Mouse (Mus musculus) midbrain, postnatal 0 days (tissue): ENCODE data around the gene Ttc7b. TPM values are rescaled to one million over a fixed set of nuclear protein-coding genes. Genes with fewer than 3 reads are reported as not detected.

ENCODE experiments used
- ATAC-seq: fragments of 200-750 bp; cut with Nextera tagmentation; 2 replicates; pipeline ENCODE4 v1.8.0; 2017; ENCODE audit warnings: moderate number of reproducible peaks, mild to moderate bottlenecking, moderate TSS enrichment, moderate library complexity; ENCODE audit not compliant: low FRiP score
- DNase-seq: peaks from one replicate; pipeline ENCODE4 v3.0.0-alpha.2; 2015; ENCODE audit warnings: low spot score
- H3K27ac ChIP-seq: fragments of 300-500 bp; sonication (generic); 2 replicates; pipeline ENCODE4 v1.5.1; 2014; ENCODE audit warnings: low read depth, mild to moderate bottlenecking, low read length, mixed read lengths
- H3K27me3 ChIP-seq: fragments of 300-500 bp; sonication (generic); 2 replicates; pipeline ENCODE4 v1.6.1; 2014; ENCODE audit warnings: low read length, control low read depth, mixed read lengths; ENCODE audit not compliant: insufficient read depth
- H3K36me3 ChIP-seq: fragments of 300-500 bp; sonication (generic); 2 replicates; pipeline ENCODE4 v1.6.1; 2014; ENCODE audit warnings: low read length, control low read depth, mixed read lengths; ENCODE audit not compliant: insufficient read depth
- H3K4me1 ChIP-seq: fragments of 300-500 bp; sonication (generic); 2 replicates; pipeline ENCODE4 v1.6.1; 2014; ENCODE audit warnings: mild to moderate bottlenecking, control low read depth, antibody characterized with exemption, low read length, mixed read lengths; ENCODE audit not compliant: insufficient read depth
- H3K4me2 ChIP-seq: fragments of 300-500 bp; sonication (generic); 2 replicates; pipeline ENCODE4 v1.6.1; 2014; ENCODE audit warnings: low read depth, mild to moderate bottlenecking, low read length, mixed read lengths; ENCODE audit not compliant: poor library complexity, severe bottlenecking
- H3K4me3 ChIP-seq: fragments of 300-500 bp; sonication (generic); 2 replicates; pipeline ENCODE4 v1.5.1; 2014; ENCODE audit warnings: low read depth, mild to moderate bottlenecking, low read length, moderate library complexity
- H3K9ac ChIP-seq: fragments of 300-500 bp; sonication (generic); replicated peaks from 2 replicates; pipeline ENCODE4 v1.6.1; 2014; ENCODE audit warnings: mild to moderate bottlenecking, low read length, moderate library complexity, mixed read lengths; ENCODE audit not compliant: poor library complexity, severe bottlenecking
- H3K9me3 ChIP-seq: fragments of 300-500 bp; sonication (generic); 2 replicates; pipeline ENCODE4 v1.6.1; 2016; ENCODE audit warnings: low read length, control low read depth
- CTCF ChIP-seq: IDR thresholded peaks from 2 replicates; pipeline ENCODE4 v1.5.1; 2016; ENCODE audit warnings: antibody characterized with exemption, mild to moderate bottlenecking
- WGBS: fragments of 180-500 bp; shearing (Covaris S2); extraction: QIAGEN DNeasy Blood & Tissue Kit; methylation state at CpG from one replicate; pipeline ENCODE4 v1.1.7; 2014; 5-methylcytosine and 5-hydroxymethylcytosine counted together
- polyA plus RNA-seq: library from polyadenylated mRNA; unstranded; fragments of >200 nt; fragmentation: Nextera tagmentation; extraction: Ambion mirVana; gene quantifications from 2 replicates; pipeline ENCODE4 v1.2.1, GENCODE M21; 2015
- total RNA-seq: library from RNA; depleted of rRNA; stranded (reverse); fragments of >200 nt; gene quantifications from 2 replicates; pipeline ENCODE4 v1.2.3, GENCODE M21; 2014

The Ttc7b gene
- total and polyA plus RNA-seq, 2 experiments from 2014 or later: 8.7 to 38.9 TPM

DNA sequence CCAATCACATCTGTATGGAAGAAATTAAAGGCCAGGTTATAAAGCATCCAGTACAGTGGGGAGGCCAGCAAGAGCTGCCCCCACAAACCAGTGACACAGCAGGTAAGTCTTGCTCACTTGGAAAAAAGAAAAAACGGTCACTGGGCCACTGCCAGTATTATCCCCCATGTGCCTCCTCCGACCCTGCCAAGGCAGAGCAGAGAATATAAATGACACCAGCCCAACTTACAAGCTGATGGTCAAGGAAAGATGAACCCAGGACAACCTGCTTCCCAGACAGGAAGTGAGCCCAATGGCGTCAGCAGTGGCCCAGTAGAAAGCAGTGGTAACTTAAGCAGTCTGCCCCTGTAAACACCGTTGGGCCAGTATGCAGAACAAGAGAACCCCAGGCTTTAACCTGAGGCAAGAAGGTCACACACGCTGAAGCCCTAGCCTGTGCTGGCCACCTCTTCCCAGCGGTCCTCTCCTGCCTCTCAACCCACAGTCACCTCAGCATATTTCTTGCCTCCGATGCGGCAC lies 115.1 kb downstream of the Ttc7b start:
- H3K4me2 ChIP-seq: no peak overlapping the region
- DNase-seq (no peak), ATAC-seq (no peak)
- TF ChIP-seq CTCF: no peak
- H3K4me1 ChIP-seq: peaks cover 4% of the 10 kb centered on the region; the same call in 1 of the 2 replicates
- no peak overlapping the region for H3K9ac ChIP-seq
- no peaks in the 10 kb centered on the region for H3K9me3 ChIP-seq
- no peak overlapping the region for H3K4me3 ChIP-seq
- peaks cover 16% of the 10 kb centered on the region for H3K36me3 ChIP-seq
- H3K27me3 ChIP-seq: no peaks in the 10 kb centered on the region
- WGBS: 86% methylated on average over 8 of the region's 8 CpGs
- no peak overlapping the region for H3K27ac ChIP-seq

DNA sequence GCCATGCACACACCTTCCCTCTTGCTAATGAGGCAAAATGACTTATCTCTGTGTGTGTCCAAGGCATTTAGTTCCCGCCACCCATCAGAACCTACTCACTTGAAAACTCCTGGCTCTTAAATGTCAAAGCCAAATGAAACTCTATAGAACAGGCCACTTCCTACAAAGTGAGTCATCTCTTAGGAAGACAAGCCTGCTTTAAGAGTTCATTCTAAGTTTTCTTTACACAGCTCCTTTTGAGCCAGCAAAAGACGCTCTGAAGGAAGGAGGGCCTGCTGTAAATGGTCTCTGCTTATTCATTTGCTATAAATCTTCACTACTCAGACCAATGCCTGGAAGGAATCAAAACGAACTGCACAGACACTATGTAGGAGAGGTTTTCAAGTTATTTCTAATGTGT lies 116.2 kb downstream of the Ttc7b start:
- H3K9me3 ChIP-seq: no peaks in the 10 kb centered on the region
- peaks cover 4% of the 10 kb centered on the region; the same call in 1 of the 2 replicates for H3K4me1 ChIP-seq
- H3K27me3 ChIP-seq: no peaks in the 10 kb centered on the region
- H3K4me2 ChIP-seq: no peak overlapping the region
- no peak for ATAC-seq
- TF ChIP-seq CTCF: no peak
- 89% methylated on average over 3 of the region's 3 CpGs for WGBS
- H3K36me3 ChIP-seq: peaks cover 25% of the 10 kb centered on the region
- no peak for DNase-seq
- no peak overlapping the region for H3K4me3 ChIP-seq
- no peak overlapping the region for H3K27ac ChIP-seq
- no peak overlapping the region for H3K9ac ChIP-seq

DNA sequence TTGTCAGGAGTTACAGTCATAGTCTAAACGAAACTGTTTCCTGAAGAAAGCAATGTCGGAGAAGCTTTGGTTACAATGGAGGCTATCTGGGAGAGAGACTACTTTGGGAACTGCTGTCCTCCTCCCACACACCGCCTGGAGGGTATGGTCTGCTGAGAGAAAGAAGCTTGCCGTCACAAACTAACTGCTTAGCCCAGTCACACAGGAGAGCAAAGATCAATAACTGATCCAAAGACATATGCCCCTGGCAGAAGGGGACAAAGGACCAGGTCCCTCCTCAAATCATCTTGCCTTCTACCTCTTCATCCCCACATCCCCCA lies 117.7 kb downstream of the Ttc7b start:
- peaks cover under 1% of the 10 kb centered on the region; the same call in 1 of the 2 replicates for H3K4me1 ChIP-seq
- ATAC-seq (no peak), DNase-seq (no peak)
- H3K4me2 ChIP-seq: no peak overlapping the region
- no peaks in the 10 kb centered on the region for H3K9me3 ChIP-seq
- 92% methylated on average over 4 of the region's 4 CpGs for WGBS
- H3K27me3 ChIP-seq: no peaks in the 10 kb centered on the region
- H3K36me3 ChIP-seq: peaks cover 25% of the 10 kb centered on the region
- no peak overlapping the region for H3K9ac ChIP-seq
- no peak overlapping the region for H3K4me3 ChIP-seq
- TF ChIP-seq CTCF: no peak
- no peak overlapping the region for H3K27ac ChIP-seq

- ATAC-seq (no peak), DNase-seq (no peak)
- WGBS: 91% methylated on average over 10 of the region's 10 CpGs
- no peaks in the 10 kb centered on the region; the same call in 1 of the 2 replicates for H3K4me1 ChIP-seq
- no peak overlapping the region for H3K9ac ChIP-seq
- H3K4me2 ChIP-seq: no peak overlapping the region
- no peak overlapping the region for H3K27ac ChIP-seq
- no peaks in the 10 kb centered on the region for H3K9me3 ChIP-seq
- no peak for TF ChIP-seq CTCF
- peaks cover 25% of the 10 kb centered on the region for H3K36me3 ChIP-seq
- H3K4me3 ChIP-seq: no peak overlapping the region
- H3K27me3 ChIP-seq: no peaks in the 10 kb centered on the region
Measured at GRCm38 (mm10) chr12:100402296-100403004, 118.2 kb downstream of the Ttc7b start.

DNA sequence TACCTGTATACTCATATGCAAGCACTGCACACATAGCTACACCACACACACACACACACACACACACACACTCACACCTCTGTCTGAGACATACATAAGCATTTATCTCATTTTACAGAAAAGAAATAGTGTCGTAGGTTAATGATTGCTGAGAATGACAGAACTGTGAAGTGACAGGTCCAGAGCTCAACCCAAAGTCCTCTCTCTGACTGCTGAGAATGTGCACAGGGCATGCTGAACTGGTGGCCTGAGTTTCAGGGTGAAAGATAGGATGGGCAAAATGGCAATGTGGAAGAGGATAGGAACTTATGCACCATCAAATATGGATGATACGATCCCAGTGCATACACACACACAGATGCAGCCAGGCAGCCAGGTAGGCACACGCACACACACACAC lies 120.5 kb downstream of the Ttc7b start:
- DNase-seq (no peak), ATAC-seq (no peak)
- WGBS: 92% methylated on average over 3 of the region's 3 CpGs
- Histone ChIP-seq H3K4me1 (no peaks in the 10 kb centered on the region; the same call in 1 of the 2 replicates), H3K27me3 (no peaks in the 10 kb centered on the region), H3K27ac (no peak overlapping the region), H3K4me3 (no peak overlapping the region), H3K9me3 (no peaks in the 10 kb centered on the region), H3K4me2 (no peak overlapping the region), H3K9ac (no peak overlapping the region), H3K36me3 (peaks cover 28% of the 10 kb centered on the region)
- no peak for TF ChIP-seq CTCF

DNA sequence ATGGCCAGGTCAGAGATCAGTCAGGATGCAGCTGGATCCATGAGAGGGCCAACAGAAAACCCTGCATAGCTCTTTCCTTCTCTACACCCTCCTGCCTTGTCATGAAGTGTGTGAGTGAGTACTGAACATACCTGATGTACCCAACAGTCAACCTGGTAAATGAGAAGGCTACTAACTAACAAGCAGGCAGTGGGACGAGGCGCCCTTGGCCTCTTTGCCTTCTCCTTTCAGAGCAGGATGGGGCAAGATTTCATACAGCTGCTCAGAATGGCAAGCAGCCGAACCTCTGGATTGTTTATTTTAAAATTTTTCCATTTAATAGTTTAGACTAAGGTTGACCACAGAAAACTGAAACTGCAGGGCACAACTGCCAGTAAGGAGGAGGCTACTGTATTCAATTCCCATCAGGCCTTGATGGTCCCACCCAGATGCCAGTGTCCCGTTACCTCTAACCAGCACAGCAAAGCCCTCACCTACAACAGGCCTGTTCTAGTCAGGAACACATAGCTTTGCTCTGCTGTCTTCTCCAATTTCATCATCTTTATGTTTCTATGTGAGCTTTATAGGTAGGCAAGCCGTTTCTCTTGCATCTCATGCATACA lies 121.4 kb downstream of the Ttc7b start:
- no peak overlapping the region for H3K9ac ChIP-seq
- H3K9me3 ChIP-seq: no peaks in the 10 kb centered on the region
- 89% methylated on average over 5 of the region's 5 CpGs for WGBS
- H3K36me3 ChIP-seq: peaks cover 28% of the 10 kb centered on the region
- no peak for TF ChIP-seq CTCF
- no peak overlapping the region for H3K4me2 ChIP-seq
- H3K27ac ChIP-seq: peak overlapping the region; percentile 58; the same call in 1 of the 2 replicates
- DNase-seq (no peak), ATAC-seq (no peak)
- no peaks in the 10 kb centered on the region; the same call in 1 of the 2 replicates for H3K4me1 ChIP-seq
- no peaks in the 10 kb centered on the region for H3K27me3 ChIP-seq
- H3K4me3 ChIP-seq: no peak overlapping the region
